Mouse (Mus musculus): Measurements from ENCODE around the gene Sgpp2.

Gene Sgpp2

DNA sequence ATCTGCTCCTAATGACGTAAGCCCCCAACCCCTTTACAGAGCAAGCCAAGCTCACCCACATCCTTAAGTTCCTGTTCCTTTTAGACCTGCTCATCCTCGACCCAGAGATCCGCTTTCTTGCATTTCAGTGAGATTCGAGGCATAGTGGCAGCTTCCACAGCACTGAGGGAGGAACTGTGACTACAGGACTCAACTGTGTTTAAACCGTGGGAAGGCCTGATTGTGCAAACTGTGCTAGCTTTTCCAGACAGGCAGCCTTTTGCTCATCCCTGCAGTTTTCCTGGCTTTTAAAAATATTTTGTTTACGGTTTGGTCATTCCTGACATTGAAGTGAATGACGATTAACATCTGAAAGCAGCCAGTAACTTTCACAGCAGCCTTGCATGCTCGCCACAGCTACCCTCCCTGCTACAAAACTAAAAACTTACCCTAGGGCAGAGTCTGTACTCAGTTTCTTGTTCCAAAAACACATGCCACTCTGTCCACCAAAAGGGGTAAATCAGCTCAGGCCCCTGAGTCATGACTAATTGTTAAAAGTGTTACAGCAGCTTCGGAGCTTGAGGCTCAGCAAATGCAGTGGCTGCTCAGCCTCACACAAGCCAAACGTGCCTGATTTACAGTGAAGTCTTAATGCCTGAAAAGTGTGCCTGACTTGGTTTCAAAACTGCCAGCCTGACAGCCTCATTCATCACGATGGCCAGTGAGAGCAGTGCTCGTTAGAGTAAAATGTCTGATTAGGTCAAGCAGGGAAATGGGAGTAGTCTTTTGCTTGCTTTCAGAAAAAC lies 141.1 kb downstream of the Sgpp2 start:
- 56% methylated on average over 12 of the region's 12 CpGs for WGBS

DNA sequence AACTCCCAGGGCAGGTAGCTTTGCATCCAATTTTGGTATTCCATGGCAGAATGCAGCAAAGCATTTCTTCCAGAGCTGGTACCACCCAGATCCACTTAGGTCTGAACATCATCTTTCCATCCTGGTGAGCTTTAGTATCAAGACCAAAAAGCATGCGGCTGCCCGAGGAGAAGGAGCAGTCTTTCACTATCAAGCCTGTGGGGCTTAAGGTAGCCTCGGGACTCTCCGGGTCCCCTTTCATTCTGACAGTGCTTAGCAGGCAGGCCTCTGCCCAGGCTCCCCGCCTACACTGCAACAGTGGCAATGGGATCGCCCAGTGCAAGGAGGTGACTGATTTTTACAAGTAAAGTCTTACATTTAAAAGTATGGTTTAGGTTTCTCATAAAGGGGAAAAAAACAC lies 142.4 kb downstream of the Sgpp2 start:
- whole genome bisulfite sequencing, result 88% methylated on average over 6 of the region's 6 CpGs

DNA sequence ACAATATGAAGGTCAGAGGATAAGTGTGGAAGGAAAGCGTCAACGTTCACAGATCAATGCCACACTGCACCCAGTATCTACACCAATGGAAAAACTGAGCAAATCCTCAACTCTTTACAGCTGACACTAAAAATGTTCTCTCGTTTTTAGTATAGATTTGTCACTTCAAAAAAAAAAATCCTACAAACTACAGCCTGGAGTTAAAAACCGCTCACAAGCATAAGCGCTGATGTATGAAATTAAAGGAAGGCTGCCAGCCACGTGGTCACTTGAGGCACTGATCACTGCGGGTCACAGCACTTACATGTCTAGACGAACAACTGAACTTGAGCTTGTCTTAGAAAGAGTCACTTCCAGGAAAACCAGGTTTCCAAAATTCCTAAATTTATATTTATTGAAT lies 143.7 kb downstream of the Sgpp2 start:
- WGBS, result 92% methylated on average over 8 of the region's 8 CpGs

DNA sequence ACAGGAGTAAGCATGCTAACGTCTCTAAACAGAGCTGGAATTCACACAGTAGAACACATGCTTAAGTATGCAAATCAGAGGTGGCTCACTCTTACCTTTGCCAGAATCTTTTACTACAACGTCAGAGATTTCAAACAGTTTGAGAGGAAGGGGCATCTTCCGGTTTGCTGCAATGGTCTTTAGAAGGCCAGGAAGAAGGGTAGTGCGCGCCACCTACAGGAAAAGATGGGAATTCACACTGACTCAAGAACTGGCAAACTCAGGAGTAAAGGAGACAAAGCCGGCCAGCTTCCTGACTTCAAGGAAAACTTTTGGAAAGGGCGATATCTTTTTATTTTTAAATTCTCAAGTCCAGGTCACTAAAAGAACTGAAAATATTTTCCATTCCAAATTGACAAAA lies 144.5 kb downstream of the Sgpp2 start:
- 31% methylated on average over 7 of the region's 7 CpGs for WGBS
